Mouse (Mus musculus) right cerebral cortex, adult 2 months (tissue): ENCODE measurements around the gene Efna1.

ENCODE experiments used
- DNase-seq, 2 experiments: peaks; one replicate each; pipeline ENCODE4 v3.0.0; 2021 to 2022; ENCODE audit warnings: low spot score in 2 of 2

The Efna1 gene

DNA sequence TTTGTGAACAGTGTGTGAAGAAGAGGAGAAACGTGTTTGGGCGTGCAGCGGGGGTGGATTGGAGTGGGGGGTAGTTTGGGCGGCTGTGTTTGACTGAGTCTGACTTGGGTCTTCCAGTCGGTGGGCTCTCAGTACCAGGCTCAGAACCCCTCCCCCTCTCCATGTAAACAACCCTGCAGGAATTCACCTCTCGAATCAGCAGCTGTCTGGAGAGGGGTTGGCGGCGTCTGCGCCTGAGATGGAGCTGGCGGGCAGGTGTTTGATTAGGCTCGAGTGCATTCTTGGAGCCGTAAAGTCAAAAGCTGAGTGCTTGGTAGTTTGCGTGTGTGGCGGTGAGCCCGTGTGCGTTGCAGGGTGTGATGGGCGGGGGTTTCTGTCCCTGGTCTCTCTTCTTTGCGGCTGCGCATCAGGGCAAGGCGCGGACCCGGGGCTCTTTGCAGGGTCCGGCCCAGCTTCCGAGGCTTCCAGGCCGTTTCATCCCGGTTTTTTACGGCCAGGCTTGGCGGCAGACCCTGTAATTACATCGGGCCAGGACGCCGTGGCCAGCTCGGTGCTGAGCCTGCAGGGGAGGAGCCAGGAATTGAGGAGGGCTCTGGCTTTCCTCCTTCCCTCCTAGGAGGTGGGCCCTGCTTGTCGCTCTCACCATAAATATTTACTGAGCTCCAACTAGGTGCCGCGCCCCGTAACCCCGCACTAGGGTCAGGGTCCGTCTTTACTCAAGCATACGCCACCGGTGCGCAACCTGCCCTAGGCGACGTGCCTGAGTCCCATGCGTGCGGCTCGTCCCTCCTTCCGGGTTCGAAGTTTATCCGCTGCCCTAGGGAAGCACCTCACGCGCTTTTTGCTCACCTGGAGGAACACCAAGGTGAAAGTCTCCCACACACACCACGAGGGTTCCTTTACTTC lies at the start of gene Efna1:
Efna1 (minus strand) TSS at position 537 of the 906 bp plus-strand sequence.
- peak; percentile 36 to 55 for DNase-seq

DNA sequence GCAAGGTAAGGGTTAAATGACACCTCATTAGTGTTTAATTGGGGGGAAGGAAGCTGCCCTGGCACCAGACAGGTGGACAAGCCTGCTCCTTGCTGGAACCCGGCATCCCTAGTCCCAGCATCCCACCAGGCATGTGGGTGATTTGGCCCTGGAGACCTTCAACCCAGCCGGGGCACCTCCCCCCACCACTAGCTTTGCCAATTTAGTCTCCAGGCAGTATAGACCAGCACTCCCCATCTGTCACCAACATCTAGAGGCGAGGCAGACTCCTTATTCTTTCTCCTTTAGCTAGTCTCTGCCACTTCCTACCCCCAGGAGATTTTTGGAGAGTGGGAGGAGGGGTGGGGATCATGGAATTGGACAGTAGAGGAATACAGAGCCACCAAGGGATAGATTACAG lies 49.4 kb upstream of the Efna1 start:
- no peak for DNase-seq

- no peak for DNase-seq
Measured at GRCm38 (mm10) chr3:89328623-89329022, 47.7 kb upstream of the Efna1 start.

DNA sequence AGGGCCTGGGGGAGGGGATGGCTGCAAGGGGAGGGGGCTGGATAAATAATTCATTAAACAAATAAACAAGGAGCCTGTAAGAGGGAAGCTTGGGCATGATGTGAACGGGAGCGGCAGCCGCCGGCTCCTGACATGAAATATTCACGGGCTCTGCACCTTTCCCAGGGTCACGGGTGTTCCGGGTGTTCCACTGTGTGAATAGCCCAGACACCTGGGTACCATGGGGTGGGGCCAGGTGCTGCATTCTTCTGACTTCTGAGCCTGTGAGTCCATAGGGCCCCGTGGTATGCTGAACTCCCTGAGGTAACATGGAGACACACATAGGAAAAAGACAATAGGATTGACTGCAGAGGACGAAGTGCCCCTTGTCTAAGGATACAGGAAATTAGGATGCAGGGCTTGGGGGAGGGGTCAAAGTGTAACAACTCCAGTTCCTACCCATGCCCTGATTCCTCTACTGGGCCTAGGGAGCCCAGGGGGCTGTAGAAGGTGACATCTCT lies 46.5 kb upstream of the Efna1 start:
- no peak for DNase-seq

DNA sequence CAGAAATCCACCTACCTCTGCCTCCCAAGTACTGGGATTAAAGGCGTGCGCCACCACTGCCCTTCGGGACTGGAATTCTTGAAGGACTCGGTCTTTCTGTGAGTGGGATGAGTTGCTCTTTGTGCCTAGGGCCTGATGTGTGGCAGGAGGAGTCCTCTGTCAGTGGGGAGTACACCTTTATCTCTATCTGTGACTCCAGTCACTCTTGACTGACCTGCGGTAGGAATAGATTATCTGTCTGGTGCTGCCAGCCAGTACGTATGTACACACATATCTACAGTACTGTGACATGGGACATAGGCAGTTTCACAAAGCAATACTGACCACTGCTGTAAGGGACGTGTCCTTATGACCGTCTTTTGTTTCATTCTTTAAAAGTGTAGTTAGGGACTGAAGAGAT lies 44.9 kb upstream of the Efna1 start:
- DNase-seq = no peak

DNA sequence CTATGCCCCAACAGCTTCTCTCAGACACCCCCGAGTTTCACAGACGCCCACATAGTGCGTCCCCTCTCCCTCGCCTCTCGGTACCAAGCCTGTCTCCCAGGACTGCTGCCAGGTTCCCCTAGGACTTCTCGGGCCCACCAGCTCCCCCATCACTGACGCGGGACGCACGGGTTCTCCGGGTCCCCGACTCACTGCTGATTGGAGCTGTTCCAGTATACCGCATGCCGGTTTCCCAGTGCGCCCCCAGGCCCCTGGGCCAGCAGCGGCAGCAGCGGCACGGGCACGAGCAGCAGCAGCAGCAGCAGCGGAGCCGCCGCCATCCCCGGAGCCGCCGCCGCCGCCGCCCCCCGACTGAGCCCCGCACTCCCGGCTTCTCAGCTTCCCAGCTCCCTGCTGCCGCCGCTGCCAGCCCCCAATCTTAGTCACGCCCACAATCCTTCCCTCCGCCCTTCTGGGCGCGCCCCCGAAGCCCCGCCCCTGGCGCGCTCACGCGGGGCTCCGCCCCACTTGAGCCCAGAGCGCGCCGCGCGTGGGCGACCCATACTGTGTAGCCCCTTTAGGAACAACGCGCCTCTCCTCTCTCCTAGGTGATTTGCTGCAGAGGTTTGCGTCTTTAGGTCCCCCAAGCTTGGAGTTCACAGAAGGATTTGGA lies 41.7 kb upstream of the Efna1 start, which contains the start of gene Efna3:
Efna3 (minus strand) TSS at position 452 of the 652 bp plus-strand sequence.
- DNase-seq = peak; percentile 86 to 88

- DNase-seq = peak in 1 of 2 experiments; percentile 46
Measured at GRCm38 (mm10) chr3:89322131-89322500, 41.2 kb upstream of the Efna1 start.

GRCm38 (mm10) chr3:89321183-89322130 lies 40.5 kb upstream of the Efna1 start:
- DNase-seq = peak; percentile 39 to 56

DNA sequence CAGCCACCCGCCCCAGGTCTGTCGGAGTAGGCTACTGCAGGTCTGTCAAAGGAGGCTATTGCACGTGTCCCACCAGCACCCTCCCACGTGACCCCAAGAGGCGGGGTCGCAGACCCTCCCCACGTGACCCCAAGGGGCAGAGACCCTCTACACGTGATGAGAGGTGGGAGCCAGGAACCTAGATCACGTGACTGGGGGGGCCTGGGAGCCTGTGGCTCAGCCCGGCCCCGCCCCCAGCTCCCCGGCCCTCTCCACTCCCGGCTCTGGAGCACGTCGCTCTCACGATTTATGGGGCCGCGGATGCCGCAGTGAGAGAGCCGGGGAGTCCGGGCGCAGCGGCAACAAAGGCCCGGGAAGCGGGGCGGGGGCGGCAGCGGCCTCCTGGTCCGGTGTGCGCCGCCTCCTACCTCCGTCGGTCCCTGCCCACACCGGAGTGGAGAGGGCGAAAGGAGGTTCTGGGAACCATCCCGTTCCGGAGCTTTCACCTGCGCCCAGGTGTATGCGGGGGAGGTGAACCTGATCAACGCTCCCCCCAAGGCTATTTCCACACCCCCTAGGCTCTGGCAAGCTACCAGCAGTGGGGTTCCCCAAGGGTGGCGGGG lies 39.7 kb upstream of the Efna1 start:
- peak; percentile 45 to 55 for DNase-seq

DNA sequence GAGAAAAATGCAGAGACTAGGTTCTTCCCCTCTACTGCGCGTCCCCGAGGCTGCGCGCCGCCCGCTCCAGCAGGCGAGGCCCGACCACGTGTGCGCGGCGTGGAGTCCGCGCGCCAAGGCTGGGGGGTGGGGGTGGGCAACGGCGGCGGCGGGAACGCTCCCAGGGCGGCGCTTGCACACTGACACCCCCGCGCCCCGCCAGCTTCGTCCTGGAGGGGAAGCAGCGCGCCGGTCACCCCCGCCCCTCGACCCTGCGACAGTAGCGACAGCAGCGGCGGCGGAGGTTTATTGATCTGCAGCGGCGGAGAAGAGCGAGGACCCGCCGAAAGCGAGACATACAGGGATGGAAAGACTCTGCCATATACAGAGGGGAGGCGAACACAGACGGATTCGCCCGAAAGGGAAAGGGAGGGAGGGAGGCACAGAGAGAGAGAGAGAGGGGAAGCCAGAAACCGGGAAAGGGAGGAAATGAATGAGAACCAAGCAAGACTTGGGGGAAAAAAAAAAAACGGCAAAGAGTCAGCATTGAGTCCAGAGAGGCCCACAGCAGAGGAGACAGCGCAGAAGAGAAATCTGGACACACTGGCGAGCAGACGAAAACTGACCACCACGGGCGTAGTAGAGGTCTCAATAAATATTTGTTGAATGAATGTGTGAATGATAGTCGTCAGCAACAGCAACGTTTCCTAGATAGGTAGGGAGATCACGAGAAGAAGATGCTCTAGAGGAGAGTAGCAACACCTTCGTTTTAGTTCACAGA lies 38.8 kb upstream of the Efna1 start:
- DNase-seq = peak in 1 of 2 experiments; percentile 61

- no peak for DNase-seq
Measured at GRCm38 (mm10) chr3:89318971-89319590, 38.1 kb upstream of the Efna1 start.

DNA sequence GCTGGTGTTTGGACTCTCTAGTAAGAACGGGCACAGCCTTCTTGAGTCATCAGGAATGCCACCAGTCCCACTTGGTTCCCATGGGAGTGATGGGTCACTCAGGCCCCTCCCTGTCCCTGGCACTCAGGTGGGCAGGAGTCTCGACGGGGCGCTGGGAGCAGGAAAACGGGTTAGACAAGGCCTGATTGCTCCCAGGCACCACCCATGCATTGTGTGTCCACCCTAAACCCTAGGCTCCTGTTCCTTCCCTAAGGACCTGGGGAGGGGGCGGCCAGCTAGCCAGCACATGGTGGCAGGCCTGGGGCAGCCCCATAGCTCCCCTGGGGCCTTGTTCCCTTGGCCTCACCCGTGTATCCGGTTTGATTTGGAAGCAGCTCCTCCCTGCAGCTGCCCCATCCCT lies 37.4 kb upstream of the Efna1 start:
- DNase-seq = no peak

GRCm38 (mm10) chr3:89317246-89317645 lies 36.3 kb upstream of the Efna1 start:
- DNase-seq = peak in 1 of 2 experiments; percentile 49

GRCm38 (mm10) chr3:89316833-89317232 lies 35.9 kb upstream of the Efna1 start:
- peak; percentile 95 for DNase-seq

GRCm38 (mm10) chr3:89315930-89316831 lies 35.2 kb upstream of the Efna1 start:
- no peak for DNase-seq

GRCm38 (mm10) chr3:89315195-89315929 lies 34.4 kb upstream of the Efna1 start:
- peak; percentile 85 for DNase-seq

DNA sequence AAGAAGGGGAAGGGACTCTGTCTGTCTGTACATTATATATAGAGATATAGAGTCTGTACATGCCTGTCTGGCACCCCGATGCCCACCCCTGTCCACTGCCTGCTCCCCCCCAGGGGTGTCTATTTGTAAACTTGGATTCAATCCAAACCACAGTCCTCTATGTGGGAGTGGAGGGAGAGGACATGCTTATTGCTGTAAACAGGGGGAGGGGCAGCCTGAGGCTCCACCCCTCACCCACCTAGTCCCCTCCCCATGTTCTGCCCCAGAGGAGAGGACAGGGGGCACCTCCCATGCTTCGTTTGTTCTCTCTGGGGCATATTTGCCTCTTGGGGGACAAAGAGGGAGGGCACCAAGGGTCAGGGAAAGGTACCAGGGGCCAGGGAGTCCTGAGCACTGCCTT lies 33.8 kb upstream of the Efna1 start:
- no peak for DNase-seq

GRCm38 (mm10) chr3:89314340-89314739 lies 33.4 kb upstream of the Efna1 start:
- no peak for DNase-seq
